Comparison of ENCODE assay signal across 9 mouse cellular contexts in the genomic region with DNA sequence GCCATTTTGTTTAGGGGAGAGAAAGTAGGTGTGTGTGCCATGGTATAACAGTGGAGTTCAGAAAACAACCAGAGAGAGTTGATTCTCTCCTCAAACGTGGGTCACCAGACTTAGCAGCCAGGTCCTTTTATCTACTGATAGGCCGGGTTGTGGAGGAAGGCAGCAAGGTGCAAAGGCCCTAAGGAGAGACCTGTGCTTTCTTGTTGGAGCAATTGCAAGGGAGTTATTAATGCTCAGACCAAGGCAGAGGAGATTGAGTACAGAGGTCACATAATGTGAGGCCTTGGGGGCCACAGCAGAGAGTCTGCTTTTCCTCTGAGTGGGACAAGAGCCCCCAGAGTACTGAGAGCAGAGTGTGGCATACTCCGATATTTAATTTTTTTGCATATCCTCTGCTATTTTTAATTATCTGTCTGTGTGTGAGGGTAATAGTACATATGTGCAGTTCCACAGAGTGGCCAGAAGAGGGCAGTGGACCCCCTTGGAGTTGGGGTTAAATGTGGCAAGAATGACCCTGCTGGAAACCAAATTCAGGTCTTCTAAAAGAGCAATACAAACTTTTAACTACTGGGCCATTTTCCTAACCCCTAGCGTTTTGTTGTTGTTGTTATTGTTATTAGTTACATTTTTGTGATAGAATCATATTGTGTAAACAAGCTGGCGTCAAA. TPM values are rescaled to one million over a fixed set of nuclear protein-coding genes. Genes with fewer than 3 reads are reported as not detected.
DNase-seq lines count a peak whose midpoint lies in the region; ATAC-seq and TF ChIP-seq lines count a peak whose summit lies in the region.
"Had no signal": no experiment of that assay in that cellular context is flagged by ENCODE, and none has a peak within 500 bp of the region (broad histone marks: within the 10 kb centered on the region; RNA-seq: fewer than 3 reads in every experiment).

No protein-coding gene starts in this region.

- H3K27me3 ChIP-seq in embryonic facial prominence, embryonic 11.5 days (ENCODE audit: control insufficient read depth, insufficient read depth, low read length), result no peaks in the 10 kb centered on the region
- peaks cover 13% of the 10 kb centered on the region; the same call in 1 of the 2 replicates for H3K27me3 ChIP-seq in embryonic facial prominence, embryonic 10.5 days (replicated peaks; ENCODE audit: low read depth, poor library complexity, severe bottlenecking)
- H3K27me3 ChIP-seq in stomach, postnatal 0 days (ENCODE audit: control insufficient read depth, insufficient read depth, low read length), result no peaks in the 10 kb centered on the region
- H3K27me3 ChIP-seq in limb, embryonic 10.5 days (ENCODE audit: low read depth, poor library complexity, severe bottlenecking), result peaks cover 93% of the 10 kb centered on the region

- no peak for ATAC-seq in embryonic facial prominence, embryonic 11.5 days (replicated peaks; ENCODE audit: insufficient number of reproducible peaks, low FRiP score, low TSS enrichment, low read depth)
- ATAC-seq in stomach, postnatal 0 days (ENCODE audit: low FRiP score, low TSS enrichment), result no peak

- H3K9ac ChIP-seq in embryonic facial prominence, embryonic 11.5 days (replicated peaks; ENCODE audit: low read length), result no peak overlapping the region
- no peak overlapping the region for H3K9ac ChIP-seq in stomach, postnatal 0 days (ENCODE audit: low read length)
- H3K9ac ChIP-seq: limb, embryonic 15.5 days had no signal

- no peaks in the 10 kb centered on the region for H3K4me1 ChIP-seq in embryonic facial prominence, embryonic 11.5 days (ENCODE audit: control insufficient read depth, insufficient read depth, low read length)
- H3K4me1 ChIP-seq in embryonic facial prominence, embryonic 10.5 days, result peaks cover 11% of the 10 kb centered on the region; the same call in 1 of the 2 replicates
- no peaks in the 10 kb centered on the region for H3K4me1 ChIP-seq in cortical plate, adult 2 months (ENCODE audit: control insufficient read depth, insufficient read depth, low read length)
- no peaks in the 10 kb centered on the region for H3K4me1 ChIP-seq in stomach, postnatal 0 days (replicated peaks; ENCODE audit: control insufficient read depth, insufficient read depth)
- no peaks in the 10 kb centered on the region for H3K4me1 ChIP-seq in limb, embryonic 10.5 days
- H3K4me1 ChIP-seq: limb, embryonic 15.5 days had no signal

- no peak overlapping the region for H3K27ac ChIP-seq in embryonic facial prominence, embryonic 11.5 days (replicated peaks; ENCODE audit: low read depth, low read length)
- no peak overlapping the region for H3K27ac ChIP-seq in embryonic facial prominence, embryonic 10.5 days (replicated peaks)
- H3K27ac ChIP-seq in cortical plate, adult 2 months (ENCODE audit: insufficient read depth, low read length), result no peak overlapping the region
- no peak overlapping the region for H3K27ac ChIP-seq in stomach, postnatal 0 days (replicated peaks)
- H3K27ac ChIP-seq in limb, embryonic 10.5 days, result no peak overlapping the region
- H3K27ac ChIP-seq: limb, embryonic 15.5 days had no signal

- no peaks in the 10 kb centered on the region for H3K36me3 ChIP-seq in embryonic facial prominence, embryonic 11.5 days (replicated peaks; ENCODE audit: control insufficient read depth, insufficient read depth, low read depth, low read length)
- H3K36me3 ChIP-seq in embryonic facial prominence, embryonic 10.5 days (replicated peaks), result no peaks in the 10 kb centered on the region
- no peaks in the 10 kb centered on the region for H3K36me3 ChIP-seq in stomach, postnatal 0 days (ENCODE audit: control insufficient read depth, insufficient read depth, low read length)
- no peaks in the 10 kb centered on the region for H3K36me3 ChIP-seq in limb, embryonic 10.5 days
- H3K36me3 ChIP-seq: limb, embryonic 15.5 days had no signal

- TF ChIP-seq EP300 in stomach, postnatal 0 days (optimal IDR thresholded peaks at IDR 0.05), result no peak

- no peak overlapping the region for H3K4me3 ChIP-seq in embryonic facial prominence, embryonic 11.5 days (ENCODE audit: low read depth, low read length)
- H3K4me3 ChIP-seq in embryonic facial prominence, embryonic 10.5 days, result no peak overlapping the region
- H3K4me3 ChIP-seq in cortical plate, adult 2 months (ENCODE audit: insufficient read depth, low read length), result no peak overlapping the region
- no peak overlapping the region for H3K4me3 ChIP-seq in stomach, postnatal 0 days (ENCODE audit: low read depth, low read length)
- H3K4me3 ChIP-seq in limb, embryonic 10.5 days, result no peak overlapping the region
- H3K4me3 ChIP-seq: limb, embryonic 15.5 days had no signal

- H3K4me2 ChIP-seq in embryonic facial prominence, embryonic 11.5 days (ENCODE audit: low read depth, low read length), result no peak overlapping the region
- H3K4me2 ChIP-seq in stomach, postnatal 0 days (replicated peaks; ENCODE audit: low read depth), result no peak overlapping the region
- H3K4me2 ChIP-seq: limb, embryonic 15.5 days had no signal

- 61% methylated on average over 5 of the region's 5 CpGs for WGBS in embryonic facial prominence, embryonic 11.5 days
- WGBS in embryonic facial prominence, embryonic 10.5 days, result 60% methylated on average over 5 of the region's 5 CpGs
- WGBS in stomach, postnatal 0 days, result 62% methylated on average over 5 of the region's 5 CpGs
- WGBS in limb, embryonic 10.5 days, result 56% methylated on average over 5 of the region's 5 CpGs

- TF ChIP-seq CTCF in cortical plate, adult 2 months (IDR thresholded peaks at IDR 0.05; ENCODE audit: extremely low read depth, insufficient read depth, low read length), result peak; percentile 26; the same call in 1 of the 2 replicates
- TF ChIP-seq CTCF in stomach, postnatal 0 days (IDR thresholded peaks at IDR 0.05; ENCODE audit: low read depth), result peak; percentile 70

- no peaks in the 10 kb centered on the region for H3K9me3 ChIP-seq in embryonic facial prominence, embryonic 11.5 days (replicated peaks; ENCODE audit: control insufficient read depth, low read length)
- no peaks in the 10 kb centered on the region for H3K9me3 ChIP-seq in embryonic facial prominence, embryonic 10.5 days
- no peaks in the 10 kb centered on the region for H3K9me3 ChIP-seq in stomach, postnatal 0 days (ENCODE audit: control insufficient read depth, low read length)
- no peaks in the 10 kb centered on the region for H3K9me3 ChIP-seq in limb, embryonic 10.5 days (replicated peaks)
- H3K9me3 ChIP-seq: limb, embryonic 15.5 days had no signal

- no peak for TF ChIP-seq POLR2A in cortical plate, adult 2 months (IDR thresholded peaks at IDR 0.05; ENCODE audit: extremely low read depth, insufficient read depth, low read length)

- peak; percentile 20 for DNase-seq in embryonic facial prominence, embryonic 11.5 days (ENCODE audit: low spot score)
- no peak for DNase-seq in embryonic facial prominence, embryonic 10.5 days (ENCODE audit: low spot score)
- DNase-seq in spleen, adult 12 weeks (ENCODE audit: low spot score), result peak; percentile 1
- DNase-seq in spleen, adult 18-20 months, result no peak
- DNase-seq in stomach, postnatal 0 days (ENCODE audit: low spot score), result no peak
- no peak for DNase-seq in kidney, adult 9 months
- no peak for DNase-seq in limb, embryonic 10.5 days (ENCODE audit: low spot score)

RNA-seq across cellular contexts. Expression of a gene that starts 27.3 kb away (rescaled TPM):
- 171 and 174 TPM in 2 replicates for polyA plus RNA-seq in embryonic facial prominence, embryonic 11.5 days (2014; fragmentation: Nextera tagmentation; extraction: Ambion mirVana)
- polyA plus RNA-seq in embryonic facial prominence, embryonic 10.5 days (2016; fragmentation: Nextera tagmentation; extraction: Ambion mirVana), result 95.9 and 96.9 TPM in 2 replicates
- polyA plus RNA-seq in cortical plate, adult 2 months (2012; rRNA removed), result 89.0 and 90.5 TPM in 2 replicates
- polyA plus RNA-seq in stomach, postnatal 0 days (2015; fragmentation: Nextera tagmentation; extraction: Ambion mirVana), result 138 and 143 TPM in 2 replicates
- 88.8 and 112 TPM in 2 replicates for polyA plus RNA-seq in limb, embryonic 10.5 days (2016; fragmentation: Nextera tagmentation; extraction: Ambion mirVana)

Comparison
In these comparisons a context has a peak if more than half of its experiments do, and no peak if none do; other contexts are left out.
1. DNase-seq: peak in embryonic facial prominence, embryonic 11.5 days (single experiment) and spleen, adult 12 weeks (single experiment); none in embryonic facial prominence, embryonic 10.5 days (single experiment), spleen, adult 18-20 months (0 of 2), stomach, postnatal 0 days (single experiment), kidney, adult 9 months (single experiment) and limb, embryonic 10.5 days (single experiment).